Mouse (Mus musculus) liver, adult 2 months (tissue): Measurements from ENCODE around the gene Gm37240. TPM values are rescaled to one million over a fixed set of nuclear protein-coding genes. Genes with fewer than 3 reads are reported as not detected.

Experiments
- DNase-seq: peaks from one replicate; pipeline ENCODE4 v3.0.0-alpha.2; 2011; ENCODE audit warnings: low read depth, low spot score; ENCODE audit errors: extremely low read depth
- H3K27ac ChIP-seq: fragments of 200-500 bp; replicated peaks from 2 replicates; pipeline ENCODE4 v1.5.1; 2012; ENCODE audit warnings: low read depth, mild to moderate bottlenecking, control low read depth, inconsistent platforms, low read length; ENCODE audit not compliant: insufficient read depth
- H3K27me3 ChIP-seq: fragments of 200-500 bp; 2 replicates; pipeline ENCODE4 v1.6.1; 2012; ENCODE audit warnings: mild to moderate bottlenecking, moderate library complexity, low read length, inconsistent platforms; ENCODE audit not compliant: control insufficient read depth, insufficient read depth
- H3K36me3 ChIP-seq: fragments of 200-500 bp; 2 replicates; pipeline ENCODE4 v1.6.1; 2012; ENCODE audit warnings: low read length, inconsistent platforms; ENCODE audit not compliant: control insufficient read depth, insufficient read depth
- H3K4me1 ChIP-seq: fragments of 200-500 bp; 2 replicates; pipeline ENCODE4 v1.6.1; 2011; ENCODE audit warnings: low read length; ENCODE audit not compliant: control insufficient read depth, insufficient read depth
- H3K4me3 ChIP-seq: fragments of 200-500 bp; 2 replicates; pipeline ENCODE4 v1.5.1; 2011; ENCODE audit warnings: low read depth, mild to moderate bottlenecking, control low read depth, low read length, moderate library complexity; ENCODE audit not compliant: insufficient read depth
- H3K79me2 ChIP-seq: fragments of 200-500 bp; 2 replicates; pipeline ENCODE4 v1.6.1; 2012; ENCODE audit warnings: inconsistent platforms, mild to moderate bottlenecking, low read length, moderate library complexity; ENCODE audit not compliant: control insufficient read depth, insufficient read depth
- H3K9ac ChIP-seq: fragments of 200-500 bp; 2 replicates; pipeline ENCODE4 v1.6.1; 2012; ENCODE audit warnings: low read depth, mild to moderate bottlenecking, control low read depth, inconsistent platforms, low read length
- CTCF ChIP-seq: fragments of 200-500 bp; IDR thresholded peaks from 2 replicates; pipeline ENCODE4 v1.5.1; 2011; ENCODE audit warnings: low read depth, low read length, control low read depth
- POLR2A ChIP-seq: fragments of 200-500 bp; IDR thresholded peaks from 2 replicates; pipeline ENCODE4 v1.6.1; 2011; ENCODE audit warnings: low read length, control low read depth; ENCODE audit not compliant: insufficient read depth; ENCODE audit errors: extremely low read depth
- WGBS: fragments of 180-500 bp; shearing (Covaris S2); methylation state at CpG from one replicate; pipeline ENCODE4 v1.1.7; 2018; 5-methylcytosine and 5-hydroxymethylcytosine counted together
- polyA plus RNA-seq: library from polyadenylated mRNA; depleted of rRNA; stranded (reverse); fragments of >200 nt; gene quantifications from 2 replicates; pipeline ENCODE4 v1.2.3, GENCODE M21; 2012
- total RNA-seq: library from RNA; depleted of rRNA; stranded (reverse); fragments of >200 nt; gene quantifications from 2 replicates; pipeline ENCODE4 v1.2.3, GENCODE M21; 2014

The Gm37240 gene
- total and polyA plus RNA-seq, 2 experiments = 2.2 to 6.9 TPM

- H3K79me2 ChIP-seq = no peaks in the 10 kb centered on the region
- 93% methylated on average over 12 of the region's 12 CpGs for WGBS
- H3K27me3 ChIP-seq = no peaks in the 10 kb centered on the region
- no peaks in the 10 kb centered on the region for H3K4me1 ChIP-seq
- TF ChIP-seq CTCF = no peak
- no peak for TF ChIP-seq POLR2A
- no peak overlapping the region for H3K9ac ChIP-seq
- no peak overlapping the region for H3K4me3 ChIP-seq
- H3K36me3 ChIP-seq = no peaks in the 10 kb centered on the region
- no peak for DNase-seq
- no peak overlapping the region for H3K27ac ChIP-seq
Measured at GRCm38 (mm10) chr3:85341103-85341860, 546.0 kb downstream of the Gm37240 start.

DNA sequence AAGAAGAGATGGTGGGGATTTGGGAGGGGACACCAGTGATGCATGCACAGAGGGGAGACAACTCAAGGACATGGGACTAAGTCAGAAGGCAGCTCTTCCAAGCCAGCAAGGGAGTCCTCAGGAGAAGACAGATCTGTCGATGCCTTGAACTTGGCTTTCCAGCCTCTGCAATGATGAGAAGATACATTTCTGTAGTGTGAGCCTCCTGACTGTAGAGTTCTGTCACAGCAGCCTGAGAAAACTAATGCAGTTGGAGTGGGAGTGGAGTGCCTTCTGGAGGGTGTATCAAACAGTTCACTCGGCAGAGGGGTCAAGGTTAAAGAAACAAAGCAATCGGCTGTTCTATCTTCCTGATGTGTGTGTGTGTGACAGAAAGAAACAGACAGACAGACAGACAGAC is 546.8 kb downstream of the Gm37240 start:
- H3K79me2 ChIP-seq = no peaks in the 10 kb centered on the region
- H3K4me1 ChIP-seq = no peaks in the 10 kb centered on the region
- no peak overlapping the region for H3K4me3 ChIP-seq
- H3K36me3 ChIP-seq = no peaks in the 10 kb centered on the region
- no peaks in the 10 kb centered on the region for H3K27me3 ChIP-seq
- DNase-seq = no peak
- TF ChIP-seq CTCF = no peak
- TF ChIP-seq POLR2A = no peak
- no peak overlapping the region for H3K9ac ChIP-seq
- WGBS = 38% methylated on average over 3 of the region's 3 CpGs
- no peak overlapping the region for H3K27ac ChIP-seq

DNA sequence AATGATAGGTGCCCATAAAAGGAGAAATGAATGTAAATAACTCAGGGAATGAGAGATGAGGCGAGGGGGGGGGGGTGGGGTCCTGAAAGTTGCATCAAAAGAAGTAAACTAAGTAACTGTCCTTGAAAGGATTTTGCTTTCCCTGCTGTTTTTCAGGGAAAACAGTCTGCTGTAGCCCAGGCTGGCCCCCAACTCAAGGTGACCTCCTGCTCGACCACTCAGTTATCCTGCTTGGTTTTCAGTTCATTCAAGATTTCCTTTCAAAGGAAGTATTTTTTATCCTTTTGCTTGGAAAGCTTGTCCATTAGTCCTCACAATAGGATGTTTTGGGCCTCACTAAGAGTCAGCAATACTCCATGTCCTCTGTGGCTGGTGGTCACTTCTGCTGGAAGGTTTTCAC is 547.4 kb downstream of the Gm37240 start:
- Histone ChIP-seq H3K79me2 (no peaks in the 10 kb centered on the region), H3K4me1 (no peaks in the 10 kb centered on the region), H3K27ac (no peak overlapping the region), H3K27me3 (no peaks in the 10 kb centered on the region), H3K4me3 (no peak overlapping the region), H3K36me3 (no peaks in the 10 kb centered on the region), H3K9ac (no peak overlapping the region)
- TF ChIP-seq CTCF (no peak), POLR2A (no peak)
- 67% methylated on average over 2 of the region's 2 CpGs for WGBS
- DNase-seq = no peak

GRCm38 (mm10) chr3:85339269-85339820 is 548.0 kb downstream of the Gm37240 start:
- WGBS = 89% methylated on average over 10 of the region's 10 CpGs
- TF ChIP-seq CTCF = no peak
- TF ChIP-seq POLR2A = no peak
- H3K27ac ChIP-seq = no peak overlapping the region

DNA sequence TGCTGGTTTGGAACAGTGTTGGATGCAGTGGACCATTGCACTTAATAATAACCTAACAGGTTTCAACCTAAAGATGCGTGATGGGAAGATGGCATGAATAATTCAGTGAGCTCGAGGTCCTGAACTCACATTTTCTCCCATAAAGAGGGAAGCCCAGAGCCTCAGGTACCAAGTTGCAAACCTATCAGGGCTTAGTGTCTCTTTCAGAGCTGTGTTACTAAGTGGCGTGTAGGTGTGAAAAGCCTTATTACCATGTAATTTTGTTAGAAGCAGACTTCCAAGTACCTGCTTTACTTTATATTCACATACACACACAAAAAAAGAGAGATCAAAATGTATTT is 548.6 kb downstream of the Gm37240 start:
- Histone ChIP-seq H3K27ac (no peak overlapping the region), H3K27me3 (no peaks in the 10 kb centered on the region), H3K79me2 (no peaks in the 10 kb centered on the region), H3K4me3 (no peak overlapping the region), H3K4me1 (no peaks in the 10 kb centered on the region), H3K9ac (no peak overlapping the region), H3K36me3 (no peaks in the 10 kb centered on the region)
- 82% methylated on average over 3 of the region's 3 CpGs for WGBS
- TF ChIP-seq CTCF (no peak), POLR2A (no peak)
- no peak for DNase-seq

More at GRCm38 (mm10) chr3:85339269-85339820, 548.0 kb downstream of the Gm37240 start:
- Histone ChIP-seq H3K4me3 (no peak overlapping the region), H3K4me1 (no peaks in the 10 kb centered on the region), H3K79me2 (no peaks in the 10 kb centered on the region), H3K27me3 (no peaks in the 10 kb centered on the region), H3K36me3 (no peaks in the 10 kb centered on the region), H3K9ac (no peak overlapping the region)
- no peak for DNase-seq
